Mouse (Mus musculus): ENCODE measurements around the gene Tspyl3.

DNA sequence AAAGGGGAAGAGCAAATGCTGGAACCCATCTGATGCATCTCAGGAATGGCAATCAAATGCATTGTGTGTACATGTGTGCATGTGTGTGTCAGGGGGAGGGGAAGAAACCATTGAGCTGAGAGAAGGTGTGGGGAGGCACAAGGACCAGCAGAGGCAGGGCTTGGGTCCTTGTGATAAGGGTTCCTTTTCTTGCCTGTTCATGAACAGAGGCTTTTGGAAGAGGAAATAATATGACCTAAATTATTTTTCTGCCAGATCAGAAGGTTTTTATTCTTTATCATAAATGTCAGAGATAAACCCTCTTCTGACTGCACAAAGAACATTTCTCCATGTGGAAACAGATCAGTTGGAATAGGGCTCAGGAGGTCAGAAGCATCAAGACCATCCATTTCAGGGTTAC, 3.1 kb downstream of the Tspyl3 start:
- no peak for TF ChIP-seq CTCF (IDR thresholded peaks at IDR 0.05; ENCODE audit: low read depth)
- no peak for TF ChIP-seq EP300 (IDR thresholded peaks at IDR 0.05; ENCODE audit: low read depth)

Data from liver, postnatal 0 days (tissue).